Mouse (Mus musculus) R1 (cell line): Measurements from ENCODE around the gene Ncl.

Source experiments
- DNase-seq: peaks from one replicate; pipeline ENCODE4 v3.0.0-alpha.2; 2018; ENCODE audit warnings: low read depth, low spot score

Gene Ncl

DNA sequence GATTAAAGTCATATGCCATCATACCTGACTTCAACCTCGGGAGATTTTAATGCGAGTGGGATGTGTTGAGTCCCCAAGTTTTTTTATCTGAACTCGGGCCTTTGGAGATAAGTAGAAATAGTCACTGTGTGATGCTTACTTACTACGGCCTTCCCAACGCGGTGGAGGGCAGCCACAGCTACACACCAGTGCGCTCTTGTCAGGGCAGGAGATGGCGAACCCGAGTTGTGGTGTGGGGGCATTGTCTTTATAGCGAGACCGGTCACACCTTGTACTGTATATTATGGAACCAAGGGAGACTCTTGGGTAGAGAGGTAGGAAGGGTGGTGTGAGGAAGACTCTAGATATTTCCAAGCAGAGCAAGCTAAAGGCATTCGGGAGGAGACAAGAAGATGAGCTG is 1.2 kb upstream of the Ncl start:
- DNase-seq: no peak

DNA sequence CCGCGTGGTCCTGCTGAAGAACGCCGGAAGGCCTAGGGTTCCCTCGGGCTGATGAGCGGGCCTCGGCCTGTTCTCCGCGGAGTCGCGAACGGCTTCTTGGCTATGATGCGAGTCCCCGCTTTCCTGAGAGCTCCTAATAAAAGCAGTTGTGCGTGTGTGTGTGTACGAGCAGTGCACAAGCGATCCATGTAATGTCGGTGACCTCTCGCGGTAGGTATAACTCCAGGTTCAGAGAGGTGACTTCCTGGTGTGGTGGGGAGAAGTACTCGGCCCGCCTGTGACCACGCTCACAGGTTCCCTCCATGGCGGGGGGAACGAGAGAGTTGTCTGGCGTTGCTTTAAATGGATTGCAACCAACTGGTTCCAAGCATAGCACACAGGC is 589 bp upstream of the Ncl start:
- peak; percentile 83 for DNase-seq

DNA sequence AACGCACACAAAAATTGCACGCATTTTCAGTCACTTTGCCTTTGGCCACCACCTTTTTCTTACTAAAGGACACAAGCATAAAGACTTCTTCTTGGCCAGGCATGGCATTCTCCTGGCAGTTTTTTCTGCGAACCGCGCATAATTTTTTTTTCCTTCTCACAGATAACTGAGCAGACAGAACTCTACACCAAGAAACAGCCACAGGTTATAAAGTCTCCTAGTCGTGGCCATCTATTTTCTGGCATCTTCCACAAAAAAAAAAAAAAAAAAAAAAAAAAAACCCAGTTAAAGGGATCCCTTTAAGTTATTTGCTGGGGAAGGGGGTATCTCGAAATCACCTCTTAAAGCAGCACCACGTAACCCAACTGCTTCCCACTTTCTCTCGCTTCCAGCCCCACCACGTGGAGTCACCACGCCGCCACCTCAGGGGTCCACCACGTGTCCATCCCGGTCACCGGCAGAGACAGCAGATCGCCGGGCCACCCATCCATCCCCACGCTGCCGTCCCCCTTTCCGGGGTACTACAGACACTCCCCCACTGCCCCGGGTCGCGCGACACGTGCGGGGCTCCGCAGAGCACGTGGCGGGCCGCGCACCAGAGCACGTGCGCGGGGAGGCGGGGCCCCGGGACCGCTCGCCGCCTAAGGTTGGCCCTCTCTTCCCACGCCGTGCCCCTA is 833 bp downstream of the Ncl start:
- DNase-seq: no peak

DNA sequence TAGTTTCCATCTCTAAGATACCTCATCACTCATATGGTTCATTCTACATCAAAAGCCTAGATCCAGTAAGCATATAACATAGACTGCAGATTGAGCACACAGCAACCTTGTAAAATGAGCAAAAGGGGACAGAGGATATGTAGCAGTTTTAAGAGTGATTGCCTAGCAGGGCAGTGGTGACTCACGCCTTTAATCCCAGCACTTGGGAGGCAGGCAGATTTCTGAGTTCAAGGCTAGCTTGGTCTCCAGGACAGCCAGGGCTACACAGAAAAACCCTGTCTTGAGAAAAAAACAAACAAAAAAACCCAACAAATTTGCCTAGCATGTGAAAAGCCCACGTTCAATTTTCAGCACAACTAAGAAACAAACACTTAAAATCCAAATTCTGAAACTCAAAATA is 5.0 kb downstream of the Ncl start:
- DNase-seq: no peak

DNA sequence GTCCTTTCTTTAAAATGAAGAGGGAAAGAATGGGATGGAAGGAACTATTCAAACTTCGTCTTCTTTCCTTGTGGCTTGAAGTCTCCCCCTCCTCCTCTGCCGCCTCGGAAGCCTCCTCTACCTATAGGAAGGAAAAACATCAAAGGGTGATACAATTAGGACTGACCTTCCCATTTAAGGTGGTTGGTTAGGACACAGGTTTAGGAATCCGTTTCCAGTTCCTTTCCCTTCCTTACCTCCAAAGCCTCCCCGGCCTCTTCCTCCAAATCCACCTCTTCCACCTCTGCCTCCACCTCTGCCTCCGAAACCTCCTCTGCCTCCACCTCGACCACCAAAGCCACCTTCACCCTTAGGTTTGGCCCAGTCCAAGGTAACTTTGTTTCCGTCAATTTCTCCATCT is 8.6 kb downstream of the Ncl start:
- DNase-seq: no peak

DNA sequence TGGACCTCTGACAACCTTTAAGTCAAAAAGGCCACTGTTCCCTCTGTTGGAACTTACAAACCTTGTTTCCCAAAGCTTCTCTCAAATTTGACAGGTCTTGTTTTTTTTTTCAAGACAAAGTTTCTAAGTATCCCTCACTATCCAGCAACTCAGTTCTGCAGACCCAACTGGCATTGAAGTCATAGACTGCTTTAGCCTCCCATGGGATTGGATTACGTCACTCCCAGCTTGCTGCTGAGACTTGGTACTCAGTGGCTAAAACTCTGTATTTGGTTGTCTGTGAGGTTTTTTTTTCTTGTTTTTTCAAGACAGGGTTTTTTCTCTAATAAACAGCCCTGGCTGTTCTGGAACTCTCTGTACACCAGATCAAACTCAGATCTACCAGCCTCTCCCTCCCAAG is 9.5 kb downstream of the Ncl start:
- no peak for DNase-seq

DNA sequence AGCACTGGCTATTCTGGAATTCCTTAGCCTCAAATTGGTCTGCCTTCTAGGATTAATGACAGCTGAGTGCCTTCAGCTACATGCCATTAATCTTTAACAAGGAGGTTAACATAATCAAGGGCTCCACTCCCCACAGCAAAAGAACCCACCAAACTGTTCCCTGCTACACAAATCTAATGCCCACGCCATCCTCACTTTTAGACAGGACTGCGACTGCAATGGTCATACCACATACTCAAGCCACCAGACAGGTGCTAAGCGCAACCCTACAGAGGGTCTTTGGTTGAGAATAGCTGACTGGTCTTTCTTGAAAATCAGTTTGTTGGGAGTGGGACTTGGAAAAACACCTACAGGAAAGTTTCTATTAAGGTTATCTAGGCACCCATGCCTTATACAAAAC is 10.0 kb downstream of the Ncl start:
- no peak for DNase-seq

DNA sequence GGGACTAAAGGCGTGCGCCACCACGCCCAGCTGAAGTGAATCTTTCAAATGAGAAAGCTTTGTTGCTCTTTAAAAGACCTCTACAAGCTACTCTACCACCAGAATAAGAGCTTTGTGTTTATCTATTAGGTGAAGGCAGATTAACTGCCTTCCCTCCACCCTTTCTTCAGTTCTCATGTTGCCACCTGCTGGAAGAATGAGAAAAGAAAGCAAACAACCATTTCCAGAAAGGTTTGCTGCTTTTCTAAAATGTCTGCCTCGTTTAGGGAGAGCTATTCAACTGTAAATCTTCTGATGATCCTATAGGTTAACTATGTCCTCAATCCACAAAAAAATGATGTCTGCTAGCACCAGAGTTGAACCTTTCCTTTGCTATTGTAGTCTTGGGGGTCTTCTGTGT is 10.4 kb downstream of the Ncl start:
- peak; percentile 86 for DNase-seq

DNA sequence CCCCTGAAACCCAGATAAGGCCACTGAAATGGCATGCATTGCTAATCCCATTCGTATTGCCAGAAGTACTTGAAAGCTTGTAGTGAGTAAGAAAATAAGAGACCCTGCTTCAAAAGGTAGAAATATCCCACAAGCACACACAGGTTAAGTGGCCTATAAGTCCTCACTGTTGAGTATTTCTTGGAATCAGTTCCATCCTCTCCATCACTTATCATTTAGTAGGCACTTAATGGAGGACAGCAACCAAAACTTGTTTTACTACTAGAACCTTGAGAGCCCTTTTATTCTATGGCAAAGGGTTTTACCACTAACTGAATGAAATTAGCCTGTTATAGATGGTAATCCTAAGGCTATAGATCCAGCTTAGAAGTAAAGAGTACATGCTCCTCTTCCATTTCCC is 11.1 kb downstream of the Ncl start:
- DNase-seq: no peak

DNA sequence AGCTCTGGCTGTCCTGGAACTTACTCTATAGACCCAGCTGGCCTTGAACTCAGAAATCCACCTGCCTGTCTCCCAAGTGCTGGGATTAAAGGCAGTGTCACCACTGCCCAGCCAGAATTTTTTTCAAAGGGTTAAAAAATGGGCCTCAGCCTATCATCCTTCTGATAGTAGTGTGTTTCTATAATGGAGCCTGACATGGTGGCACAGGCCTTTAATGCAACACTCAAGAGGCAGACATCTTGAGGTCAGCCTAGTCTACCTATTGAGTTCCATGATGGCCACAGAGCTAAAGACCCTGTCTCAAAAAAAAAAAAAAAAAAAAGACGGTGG is 11.5 kb downstream of the Ncl start:
- no peak for DNase-seq

DNA sequence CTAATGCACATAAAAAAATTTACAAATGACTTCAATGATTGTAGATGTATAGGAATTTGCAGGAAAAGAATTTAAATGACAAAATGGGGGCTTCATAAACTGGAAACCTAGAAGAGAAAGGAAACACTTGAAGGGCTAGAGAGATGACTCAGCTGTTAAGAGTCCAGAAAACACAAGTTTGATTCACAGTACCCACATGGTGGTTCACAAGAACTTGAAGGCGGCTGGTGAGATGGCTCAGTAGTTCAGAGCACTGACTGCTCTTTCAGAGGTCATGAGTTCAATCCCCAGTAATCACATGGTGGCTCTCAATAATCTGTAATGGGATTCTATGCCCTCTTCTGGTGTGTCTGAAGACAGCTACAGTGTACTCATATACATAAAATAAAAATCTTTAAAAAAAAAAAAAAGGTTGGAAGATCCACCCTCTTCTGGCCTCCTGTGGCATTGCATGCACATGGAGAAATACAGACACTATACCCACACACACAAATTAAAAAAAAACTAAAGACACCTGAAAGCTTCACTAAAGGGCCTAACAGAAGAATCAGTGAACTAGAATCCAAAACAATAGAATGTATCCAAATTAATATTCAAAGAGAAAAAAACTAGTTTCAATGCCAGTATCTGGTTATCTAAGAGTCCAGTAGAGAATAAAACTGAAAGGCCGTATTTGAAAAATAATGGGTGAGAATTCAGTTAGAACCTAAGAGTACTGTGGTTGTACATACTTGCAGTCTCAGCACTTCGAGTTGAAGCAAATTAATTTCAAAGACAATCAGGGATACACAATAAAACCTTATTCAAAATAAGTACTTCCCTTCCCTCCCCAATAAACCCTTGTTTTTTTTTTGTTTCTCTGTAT is 12.1 kb downstream of the Ncl start:
- no peak for DNase-seq

DNA sequence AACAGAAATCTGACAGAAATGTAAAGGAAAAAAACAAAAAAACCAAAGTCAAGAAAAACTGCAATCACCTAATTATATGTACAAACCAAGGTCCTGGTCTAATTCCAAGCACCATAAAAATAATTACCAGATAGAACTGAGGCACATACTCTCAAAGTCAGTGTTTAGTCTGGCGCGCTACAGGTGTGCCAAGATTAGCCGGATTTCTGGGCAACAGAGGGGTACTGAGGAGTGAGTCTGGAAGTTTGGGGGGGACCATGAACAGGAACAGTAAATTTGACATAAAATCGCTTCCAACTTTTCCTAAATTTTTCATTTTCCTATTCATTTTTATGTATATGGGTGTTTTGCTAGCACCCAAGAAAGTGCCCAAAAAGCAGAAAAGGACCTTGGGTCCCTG is 13.2 kb downstream of the Ncl start:
- DNase-seq: no peak

DNA sequence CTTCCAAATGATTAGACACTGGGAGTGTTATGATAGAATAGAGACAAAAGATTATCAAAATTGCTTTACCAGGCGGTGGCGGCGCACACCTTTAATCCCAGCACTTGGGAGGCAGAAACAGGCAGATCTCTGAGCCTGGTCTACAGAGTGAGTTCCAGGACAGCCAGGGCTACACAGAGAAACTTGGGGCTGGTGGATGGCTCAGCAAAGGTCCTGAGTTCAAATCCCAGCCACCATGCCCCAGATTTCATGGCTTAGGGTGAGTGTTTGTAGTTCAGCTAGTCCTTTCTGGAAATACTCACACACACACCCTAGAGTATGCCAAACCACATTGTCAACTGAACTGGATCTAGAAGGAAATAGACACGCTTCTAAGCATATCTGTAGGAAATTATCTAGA is 14.1 kb downstream of the Ncl start:
- no peak for DNase-seq

DNA sequence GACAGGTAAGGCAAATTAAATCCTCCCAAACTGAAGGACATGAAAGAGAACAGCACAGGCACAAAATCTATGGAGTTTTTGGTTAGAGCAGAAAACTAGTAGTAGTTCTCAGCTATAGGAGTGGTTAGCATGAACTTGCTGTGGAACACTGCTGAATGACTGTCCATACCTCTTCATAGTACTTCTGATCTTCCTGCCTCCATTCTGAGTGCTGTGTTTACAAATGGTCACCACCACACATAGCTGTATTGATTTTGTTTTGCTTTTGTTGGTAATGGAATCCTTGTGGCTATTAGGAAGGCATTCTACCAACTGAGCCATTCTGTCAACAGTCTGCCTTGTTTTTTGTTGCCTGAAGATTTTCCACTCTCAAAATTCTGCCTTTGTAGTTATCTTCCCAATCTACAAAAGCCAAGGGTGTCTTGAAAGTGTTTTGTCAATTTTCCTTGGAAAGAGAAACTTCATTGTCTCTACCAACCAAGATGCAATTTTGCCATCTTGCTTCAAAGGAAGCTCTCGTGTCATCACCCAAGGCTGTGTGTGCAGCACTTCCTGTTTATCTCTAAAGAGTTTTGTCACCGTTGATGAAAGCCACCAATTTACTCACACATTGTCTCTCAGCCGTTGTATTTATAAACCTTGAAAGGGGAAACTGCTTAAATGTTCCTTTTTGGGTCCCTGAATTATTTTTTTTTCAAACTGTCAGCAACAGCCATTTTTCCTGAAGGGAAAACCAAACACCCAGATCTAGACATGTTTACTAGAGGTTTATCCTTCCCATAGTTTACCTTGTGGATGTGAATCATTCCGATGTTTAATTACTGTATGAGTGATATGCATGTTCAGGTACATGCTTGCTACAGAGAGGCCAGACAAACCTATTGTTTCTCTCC is 15.0 kb downstream of the Ncl start:
- no peak for DNase-seq

DNA sequence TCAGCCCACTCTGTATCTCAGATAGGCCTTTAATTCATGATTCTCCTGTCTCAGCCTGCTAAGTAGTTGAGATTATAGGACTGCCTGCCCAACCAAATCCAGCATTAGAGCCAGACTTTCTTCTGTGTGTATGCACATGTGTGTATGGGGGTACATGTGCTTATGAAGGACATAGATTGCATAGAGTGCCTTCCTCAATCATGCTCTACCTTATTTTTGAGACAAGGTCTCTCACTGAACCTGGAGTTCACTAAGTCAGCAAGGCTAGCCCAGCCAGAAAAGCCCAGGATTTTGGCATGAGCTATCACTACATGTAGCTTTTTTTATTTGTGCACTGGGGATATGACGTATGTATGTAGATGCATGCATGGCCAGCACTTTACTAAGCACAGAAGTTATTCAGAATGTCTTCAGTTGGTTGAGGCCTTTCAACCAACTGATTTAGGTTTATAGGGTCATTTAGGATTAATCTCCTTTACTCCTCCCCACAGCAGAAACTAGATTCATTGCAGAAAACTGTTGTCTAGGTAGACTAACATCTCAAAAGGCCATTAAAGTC is 16.0 kb downstream of the Ncl start:
- no peak for DNase-seq

DNA sequence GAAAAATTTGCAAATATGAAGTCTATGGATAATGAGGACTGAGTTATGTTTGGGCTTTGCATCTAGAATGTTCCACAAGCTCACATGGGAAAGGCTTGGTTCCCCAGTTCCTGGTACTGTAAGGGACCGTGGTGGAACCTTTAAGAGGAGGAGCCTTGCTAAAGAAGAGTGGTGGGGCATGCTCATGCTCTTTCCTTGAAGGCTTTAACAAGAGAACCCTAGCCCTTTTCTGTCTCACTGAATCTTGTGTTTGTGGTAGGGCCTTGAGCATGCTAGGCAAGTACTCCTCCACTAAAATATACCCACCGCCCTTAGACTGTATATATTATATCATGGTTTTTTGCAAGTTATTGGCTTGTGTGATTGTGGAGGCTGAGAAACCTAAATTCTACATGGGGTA is 16.8 kb downstream of the Ncl start:
- peak; percentile 67 for DNase-seq

DNA sequence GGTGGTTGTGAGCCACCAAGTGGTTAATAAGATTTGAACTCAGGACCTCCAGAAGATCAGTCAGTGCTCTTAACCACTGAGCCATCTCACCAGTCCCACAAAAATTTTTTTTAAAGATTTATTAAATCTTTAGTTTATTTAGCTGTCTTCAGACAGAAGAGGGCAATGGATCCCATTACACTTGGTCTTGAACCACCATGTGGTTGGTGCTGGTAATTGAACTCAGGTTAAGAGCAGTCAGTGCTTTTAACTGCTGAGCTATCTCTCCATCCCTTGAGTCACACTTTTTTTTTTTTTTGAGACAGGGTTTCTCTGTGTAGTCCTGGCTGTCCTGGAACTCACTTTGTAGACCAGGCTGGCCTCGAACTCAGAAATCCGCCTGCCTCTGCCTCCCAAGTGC is 18.1 kb downstream of the Ncl start:
- peak; percentile 75 for DNase-seq

DNA sequence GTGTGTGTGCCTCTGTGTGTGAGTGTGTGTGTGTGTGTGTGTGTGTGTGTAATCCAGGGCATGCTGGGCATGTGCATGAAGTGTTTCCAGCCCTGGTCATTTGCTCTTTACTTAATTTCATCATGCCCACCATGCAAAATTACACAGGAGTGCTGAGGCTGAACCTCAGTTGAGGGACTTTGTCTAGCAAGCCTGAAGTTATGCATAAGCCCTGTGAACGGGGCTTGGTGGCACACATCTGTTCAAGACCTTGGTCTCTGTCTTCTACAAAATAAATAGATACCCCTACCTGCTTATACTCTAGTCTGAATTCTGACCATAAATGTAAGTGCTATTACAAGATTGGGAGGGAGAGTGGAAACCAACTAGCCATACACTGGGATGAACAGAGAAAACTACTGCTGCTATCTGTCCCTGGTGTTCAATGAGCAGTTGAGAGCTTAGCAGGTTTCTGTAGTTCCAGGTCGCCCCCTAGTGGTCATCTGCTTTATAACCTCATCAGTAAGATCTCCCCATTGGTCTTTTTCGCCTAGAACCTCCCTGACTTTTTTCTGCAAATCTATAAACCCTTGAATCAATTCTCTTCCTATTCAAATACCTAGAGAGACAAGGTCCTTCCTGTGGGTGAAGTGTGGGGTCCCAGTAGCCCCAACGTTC is 19.9 kb downstream of the Ncl start:
- DNase-seq: peak; percentile 87

DNA sequence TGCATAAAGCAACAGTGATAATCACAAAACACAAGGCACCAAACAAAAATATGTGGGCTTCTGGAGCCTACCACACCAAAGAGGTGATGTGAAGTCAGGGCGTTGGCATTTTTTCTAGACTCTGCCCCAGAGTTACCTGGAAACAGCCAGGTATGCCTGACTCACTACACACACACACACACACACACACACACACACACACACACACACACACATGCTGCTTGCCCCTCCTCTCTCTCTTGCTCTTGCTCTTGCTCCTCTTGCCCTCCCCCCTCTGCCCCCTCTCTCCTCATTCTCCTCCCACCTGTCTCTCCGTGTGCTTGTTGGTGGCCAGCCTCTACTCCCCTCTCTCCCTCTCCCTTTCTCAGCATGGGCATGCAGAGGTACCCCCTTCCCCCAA is 22.9 kb downstream of the Ncl start:
- DNase-seq: no peak

DNA sequence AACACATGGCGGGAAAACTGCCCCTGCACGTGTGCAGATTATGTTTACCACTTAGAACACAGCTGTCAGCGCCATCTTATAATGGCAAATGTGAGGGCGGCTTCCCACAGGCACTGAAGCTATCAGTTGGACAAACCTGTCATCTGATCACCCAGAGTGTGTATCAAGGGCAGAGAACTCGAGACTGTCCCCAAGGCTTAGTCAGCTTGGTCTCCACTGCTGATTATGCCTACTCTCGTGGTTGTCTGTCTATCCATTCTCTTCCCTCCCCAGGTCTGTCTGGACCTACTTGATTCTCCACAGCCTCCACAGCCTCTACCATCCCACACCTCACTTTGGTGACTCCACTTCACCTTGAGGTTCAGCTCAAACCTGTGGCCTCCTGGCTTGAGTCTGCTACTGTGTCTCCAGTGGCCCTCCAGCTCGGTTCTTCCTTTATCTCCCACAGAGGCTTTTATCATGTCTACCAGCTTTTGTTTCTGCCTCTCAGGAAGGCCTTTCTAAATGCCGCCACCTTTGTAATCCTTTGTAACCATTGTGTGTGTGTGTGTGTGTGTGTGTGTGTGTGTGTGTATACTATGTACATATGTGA is 38.3 kb downstream of the Ncl start:
- DNase-seq: no peak

DNA sequence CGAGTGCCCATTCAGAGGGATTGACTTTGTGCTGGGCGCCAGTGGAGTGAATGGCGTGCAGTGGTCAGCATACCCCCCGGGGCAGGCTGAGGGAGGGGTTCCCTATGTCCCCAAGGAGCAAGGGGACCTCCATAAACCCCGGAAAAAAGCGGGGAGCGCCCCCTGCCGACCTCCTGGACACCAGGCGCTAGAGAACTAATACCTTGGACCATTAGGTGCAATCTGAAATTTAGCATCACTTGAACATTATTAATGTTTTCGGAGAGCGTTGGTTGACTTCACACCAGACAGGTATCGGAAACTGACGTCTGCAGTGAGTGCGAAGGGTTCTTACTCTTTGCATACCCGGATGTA is 45.5 kb downstream of the Ncl start:
- DNase-seq: peak; percentile 46
